Mouse (Mus musculus) mesoderm, embryonic 11.5 days (tissue): Measurements from ENCODE around the gene Olfr1019.

Experiments
- DNase-seq: peaks from one replicate; pipeline ENCODE4 v3.0.0-alpha.2; 2012; ENCODE audit warnings: low read depth, low spot score

Olfr1019 gene

GRCm38 (mm10) chr2:85845383-85845782 is at the start of gene Olfr1019:
Gene Olfr1019, minus strand, starts transcription at chr2:85845483.
- DNase-seq = no peak

- no peak for DNase-seq
Observed at GRCm38 (mm10) chr2:85885340-85885739, 40.1 kb upstream of the Olfr1019 start, which contains the start of gene Olfr1023. Gene Olfr1023, plus strand, starts transcription at chr2:85885640.

GRCm38 (mm10) chr2:85868294-85868693 is 23.0 kb upstream of the Olfr1019 start, which contains the start of gene Olfr1022:
Gene Olfr1022, plus strand, starts transcription at chr2:85868594.
- no peak for DNase-seq

- DNase-seq = no peak
Observed at GRCm38 (mm10) chr2:85846730-85847129, 1.4 kb upstream of the Olfr1019 start, which contains the start of gene Olfr1020. Gene Olfr1020, plus strand, starts transcription at chr2:85847030.

GRCm38 (mm10) chr2:85818179-85818578 is 27.1 kb downstream of the Olfr1019 start, which contains the start of gene Olfr1018:
Gene Olfr1018, plus strand, starts transcription at chr2:85818479.
- DNase-seq = no peak

- DNase-seq = peak; percentile 15
Observed at GRCm38 (mm10) chr2:85804501-85804900, 40.8 kb downstream of the Olfr1019 start.

- no peak for DNase-seq
Observed at GRCm38 (mm10) chr2:85802444-85802843, 42.8 kb downstream of the Olfr1019 start, which contains the start of gene Olfr1016. Gene Olfr1016, minus strand, starts transcription at chr2:85802544.

GRCm38 (mm10) chr2:85792331-85792730 is 53.0 kb downstream of the Olfr1019 start:
- DNase-seq = no peak
